Mouse (Mus musculus) bone marrow macrophage, adult 2 months (primary cell): ENCODE measurements around the gene Hnrnpll.

Experiments
- CTCF ChIP-seq: IDR thresholded peaks from 2 replicates; pipeline ENCODE4 v1.5.1; 2012; ENCODE audit warnings: low read depth, mild to moderate bottlenecking, low read length, moderate library complexity
- POLR2A ChIP-seq: IDR thresholded peaks from 2 replicates; pipeline ENCODE4 v1.6.1; 2012; ENCODE audit warnings: mild to moderate bottlenecking, low read depth, low read length, borderline replicate concordance

- TF ChIP-seq POLR2A: no peak
- TF ChIP-seq CTCF: no peak
Observed at GRCm38 (mm10) chr17:80083223-80083622, 21.1 kb upstream of the Hnrnpll start.
